Mouse (Mus musculus) frontal cortex, postnatal 14 days (tissue): ENCODE measurements around the gene Mex3d.
A peak's percentile ranks its signal among the peaks of the same experiment; 100 is the strongest.

Experiments
- DNase-seq, 2 experiments: peaks; one replicate each; pipeline ENCODE4 v3.0.0; 2022; ENCODE audit warnings: low spot score in 2 of 2

Mex3d gene

DNA sequence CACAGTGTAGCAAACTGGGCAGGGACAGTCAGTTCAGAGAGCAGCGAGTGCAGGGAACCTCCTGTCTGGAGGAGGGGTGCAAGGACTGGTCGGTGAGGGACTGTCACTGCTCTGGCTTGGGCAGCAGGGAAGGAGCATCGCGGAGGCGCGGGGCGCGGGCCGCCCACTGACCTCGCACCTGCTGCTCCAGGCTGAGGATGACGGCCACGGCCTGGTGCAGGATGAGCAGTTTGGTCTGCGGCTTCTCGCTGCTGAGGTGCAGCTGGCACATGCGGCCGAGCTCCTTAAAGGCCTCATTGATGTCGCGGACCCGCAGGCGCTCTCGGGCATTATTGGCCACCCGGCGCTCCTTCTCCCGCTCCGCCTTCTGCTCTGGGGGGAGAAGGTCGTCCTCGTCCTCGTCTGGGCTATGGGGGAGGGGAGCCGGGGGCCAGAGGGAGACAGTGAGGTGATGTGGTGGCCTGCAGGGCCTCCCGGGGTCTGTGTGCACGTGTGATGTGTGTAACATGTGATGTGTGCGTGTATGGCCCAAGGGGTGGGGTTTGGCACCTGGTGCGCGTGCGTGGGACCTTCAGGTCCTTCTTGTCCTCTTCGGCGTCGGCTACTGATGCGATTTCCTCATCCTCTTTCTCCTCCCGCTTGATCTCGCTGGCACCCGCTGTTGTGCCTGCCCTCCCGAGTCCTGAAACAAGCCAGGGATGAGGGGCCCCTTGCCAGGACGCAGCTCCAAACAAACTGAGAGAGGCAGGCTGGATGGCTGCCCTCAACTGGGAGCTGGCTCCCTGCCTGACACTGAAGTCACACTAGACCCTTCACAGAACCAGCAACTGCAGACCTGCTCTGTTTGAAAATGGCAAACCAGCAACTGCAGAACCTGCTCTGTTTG lies 25.4 kb upstream of the Mex3d start:
- peak; percentile 53 to 68 for DNase-seq

DNA sequence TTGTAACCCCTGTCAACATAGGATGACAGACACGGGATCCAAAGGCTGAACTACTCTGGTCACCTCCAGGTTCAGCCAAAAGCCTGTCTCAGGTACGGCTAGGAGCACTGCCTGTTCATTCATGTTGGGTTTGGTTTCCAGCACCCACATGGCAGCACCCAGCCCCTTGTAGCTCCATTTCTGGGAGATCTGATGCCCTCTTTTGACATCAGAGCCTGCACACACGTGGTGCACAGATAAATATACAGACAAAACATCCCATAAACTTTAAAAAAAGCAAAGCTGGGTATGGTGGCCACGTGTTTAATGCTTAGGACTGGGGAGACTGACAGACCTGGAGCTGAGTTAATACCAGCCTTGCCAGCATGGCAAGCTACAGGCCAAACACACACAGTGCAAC lies 20.5 kb upstream of the Mex3d start:
- DNase-seq: no peak

GRCm38 (mm10) chr10:80406684-80407501 lies 19.4 kb upstream of the Mex3d start, which contains the start of gene Uqcr11:
Uqcr11 (minus strand) TSS chr10:80406830.
- peak; percentile 88 to 89 for DNase-seq

DNA sequence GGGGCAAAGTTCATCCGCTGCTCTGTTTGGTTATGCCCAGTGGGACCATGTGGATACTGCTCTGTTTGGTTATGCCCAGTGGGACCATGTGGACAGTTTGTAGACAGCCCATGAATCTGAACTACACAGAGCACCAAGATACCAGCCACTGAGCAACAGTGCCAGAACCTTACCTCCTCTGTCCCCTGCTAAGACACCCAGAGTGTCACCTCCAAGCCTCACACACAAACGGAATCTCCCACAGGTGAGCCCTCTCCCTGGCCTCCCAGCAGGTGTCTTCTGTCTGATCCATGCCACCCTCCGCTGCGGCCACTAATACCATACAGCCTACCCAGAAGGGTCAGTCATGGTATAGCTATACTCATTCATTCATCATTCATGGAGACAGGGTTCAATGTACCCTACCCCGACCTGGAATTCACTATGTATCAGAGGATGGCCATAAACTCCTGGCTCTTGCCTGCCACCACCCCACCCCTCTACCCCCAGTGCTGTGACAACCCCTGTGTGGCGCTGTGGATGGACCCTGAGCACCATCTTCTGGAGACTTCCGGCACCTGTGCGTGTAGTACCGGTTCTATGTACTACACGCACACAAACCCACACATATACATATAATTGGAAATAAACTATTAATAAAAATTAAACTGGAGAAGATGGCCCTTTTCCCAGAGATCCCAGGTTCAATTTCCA lies 18.2 kb upstream of the Mex3d start:
- DNase-seq: no peak

DNA sequence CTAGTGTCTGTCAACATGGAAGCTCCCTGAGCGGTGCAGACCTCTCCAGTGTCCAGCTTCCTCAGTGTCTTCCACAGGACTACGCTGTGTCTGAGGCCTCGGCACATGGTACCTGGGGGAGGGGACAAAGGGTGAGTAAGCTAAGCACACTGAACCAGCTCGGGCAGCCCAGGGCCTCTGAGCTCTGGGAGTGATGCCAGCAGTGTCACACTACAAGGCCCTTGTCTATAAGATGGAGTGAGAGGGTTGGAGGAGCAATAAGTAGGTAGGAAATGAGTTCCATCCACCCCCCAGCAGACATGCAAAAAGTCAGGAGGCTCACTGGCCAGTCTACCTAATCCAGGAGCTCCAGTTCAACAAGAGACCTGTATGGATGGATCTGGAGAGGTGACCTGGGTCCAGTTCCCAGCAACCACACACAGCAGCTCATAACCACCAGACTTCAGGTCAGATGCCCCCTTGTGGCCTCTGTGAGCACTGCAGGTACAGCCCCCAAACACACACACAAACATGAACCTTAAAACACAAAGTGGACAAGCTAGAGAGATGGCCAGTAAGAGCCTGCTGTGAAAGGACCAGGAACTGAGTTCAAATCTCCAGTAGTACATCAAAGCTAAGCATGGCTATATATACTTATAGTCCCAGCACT lies 15.7 kb upstream of the Mex3d start:
- DNase-seq: no peak

- DNase-seq: no peak
Observed at GRCm38 (mm10) chr10:80400704-80401161, 13.3 kb upstream of the Mex3d start.

DNA sequence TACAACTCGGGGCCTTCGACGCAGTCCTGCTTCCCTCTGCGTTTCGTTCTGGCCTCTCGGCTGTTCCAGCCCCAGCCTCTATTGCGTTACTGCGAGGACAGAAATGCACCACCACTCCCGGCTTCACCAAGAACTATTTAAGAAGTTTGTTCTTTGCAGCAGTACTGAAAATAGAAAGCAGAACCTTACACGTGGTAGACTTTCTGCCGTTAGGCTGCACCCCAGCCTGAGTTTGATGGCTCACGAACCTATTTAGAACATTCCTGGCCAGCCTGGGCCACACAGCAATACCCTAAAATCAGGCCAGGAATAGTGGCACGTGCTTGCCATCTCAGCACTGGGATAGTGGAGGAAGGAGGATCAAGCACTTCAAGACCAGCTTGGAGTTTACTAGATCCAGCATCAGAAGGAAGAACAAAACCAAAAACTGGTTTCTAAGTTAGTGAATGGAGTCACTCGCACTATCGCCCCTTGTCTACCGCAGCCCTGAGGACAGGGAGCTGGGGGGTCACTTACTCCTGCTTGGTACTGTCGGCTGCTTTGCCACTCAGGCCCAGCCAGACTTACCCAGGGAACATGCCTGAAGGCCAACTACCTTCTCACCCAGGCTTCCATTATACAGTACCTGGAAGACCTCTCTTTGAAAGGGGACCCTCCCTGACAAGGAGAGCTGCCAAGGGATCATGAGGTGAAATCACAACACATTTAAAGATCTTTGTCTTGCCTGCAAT lies 12.7 kb upstream of the Mex3d start:
- DNase-seq: no peak

DNA sequence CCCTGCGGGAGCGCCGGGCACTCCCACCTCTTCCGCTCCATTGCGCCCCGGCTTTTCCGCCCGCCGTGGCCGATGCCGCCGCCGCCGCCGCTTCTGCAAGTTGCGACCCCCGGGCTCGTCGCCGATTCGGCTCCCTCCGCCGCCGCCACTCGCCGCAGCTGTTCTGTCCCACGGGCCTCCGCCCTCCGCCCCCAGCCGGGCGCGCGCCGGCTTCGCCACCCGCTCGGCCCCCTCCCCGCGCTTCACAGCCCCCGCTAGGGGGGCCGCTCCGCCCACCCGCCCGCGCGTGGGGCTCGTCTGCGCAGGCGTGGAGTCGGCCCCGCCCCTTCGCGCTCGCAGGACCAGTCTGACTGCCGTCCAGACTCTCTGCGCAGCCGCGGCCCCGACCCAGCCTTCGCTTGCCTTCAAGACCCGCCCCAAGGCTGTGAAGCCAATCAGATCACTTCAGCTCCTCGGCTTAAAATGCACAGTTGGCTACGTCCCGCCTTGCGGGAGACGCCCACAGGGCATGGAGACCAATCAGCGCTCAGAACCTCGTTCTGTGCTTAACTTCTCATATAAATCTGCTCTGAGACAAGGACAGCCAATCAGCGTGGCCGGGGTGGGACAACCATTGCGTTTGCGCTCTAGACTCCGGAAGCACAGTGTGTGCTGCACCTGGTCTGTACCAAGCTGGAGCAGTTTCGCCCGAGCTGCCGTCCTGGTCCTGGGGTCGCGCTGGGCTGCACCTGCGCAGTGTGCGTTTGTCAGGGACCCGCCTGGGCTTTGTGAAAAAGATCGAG lies 11.9 kb upstream of the Mex3d start, which contains the start of gene Mbd3:
Mbd3 (minus strand) TSS at position 360 of the 782 bp plus-strand sequence.
- DNase-seq: peak; percentile 98 to 100

DNA sequence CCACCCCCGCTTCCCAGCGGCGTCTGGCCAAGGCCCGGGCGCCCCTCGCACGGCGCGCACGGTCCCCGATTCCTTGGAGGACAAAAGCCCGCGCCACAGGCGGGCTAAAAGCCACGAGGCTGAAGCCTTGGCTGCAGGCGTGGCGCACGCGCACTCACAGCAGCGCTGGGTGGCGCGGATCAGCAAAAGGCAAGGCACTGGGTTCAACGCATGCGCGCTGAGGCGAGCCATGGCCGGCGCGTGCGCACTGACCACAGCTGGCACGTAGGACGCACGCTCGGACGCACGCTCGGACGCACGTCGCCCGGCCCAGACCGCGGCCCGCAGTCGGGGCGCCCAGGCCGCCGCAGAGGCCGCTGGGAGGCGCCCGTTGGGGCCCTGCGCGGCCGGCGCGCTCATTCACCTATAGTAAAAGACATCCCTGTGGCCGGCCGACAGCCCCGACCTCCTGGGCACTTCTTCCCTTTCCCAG lies 11.3 kb upstream of the Mex3d start:
- peak; percentile 95 to 96 for DNase-seq

GRCm38 (mm10) chr10:80398174-80398535 lies 10.7 kb upstream of the Mex3d start:
- DNase-seq: no peak

- no peak for DNase-seq
Observed at GRCm38 (mm10) chr10:80397524-80398173, 10.2 kb upstream of the Mex3d start.

DNA sequence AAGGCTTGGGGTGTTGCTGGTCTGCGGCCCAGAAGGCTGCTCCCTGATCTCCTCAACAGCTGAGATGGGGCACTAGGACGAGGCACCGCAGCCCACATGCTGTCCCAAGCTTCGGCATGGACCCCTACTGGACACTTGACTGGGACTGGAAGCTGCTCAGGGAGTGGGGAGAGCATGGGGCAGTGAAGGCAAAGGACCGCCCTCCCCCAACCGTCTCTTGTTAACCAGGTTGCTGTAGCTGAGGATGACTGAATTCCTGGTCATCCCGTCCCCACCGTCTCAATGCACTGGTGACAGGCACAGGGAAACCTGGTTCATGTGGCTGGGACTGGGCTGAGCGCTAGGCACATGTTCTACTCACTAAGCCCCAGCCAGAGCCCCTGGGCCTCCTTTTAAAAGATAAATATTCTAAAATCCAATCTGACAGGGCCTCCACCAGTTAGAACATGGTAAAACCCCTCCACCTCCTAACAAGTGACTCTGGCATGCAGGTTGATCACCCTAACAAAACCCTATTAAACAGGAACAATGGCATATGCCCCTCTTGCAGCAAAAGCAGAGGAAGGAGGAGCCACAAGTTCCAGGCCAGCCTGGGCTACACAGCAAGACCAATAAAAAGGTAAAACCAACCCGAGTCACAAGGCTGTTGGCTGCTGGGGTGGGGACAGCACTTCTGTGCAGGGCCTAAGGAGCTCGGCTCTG lies 9.5 kb upstream of the Mex3d start:
- DNase-seq: no peak

GRCm38 (mm10) chr10:80395025-80395627 lies 7.7 kb upstream of the Mex3d start:
- DNase-seq: no peak

- no peak for DNase-seq
Observed at GRCm38 (mm10) chr10:80392687-80393086, 5.2 kb upstream of the Mex3d start.

- DNase-seq: no peak
Observed at GRCm38 (mm10) chr10:80390697-80391096, 3.2 kb upstream of the Mex3d start.

- DNase-seq: no peak
Observed at GRCm38 (mm10) chr10:80389185-80389708, 1.8 kb upstream of the Mex3d start.

- no peak for DNase-seq
Observed at GRCm38 (mm10) chr10:80388731-80389130, 1.3 kb upstream of the Mex3d start.
